Mouse (Mus musculus): Measurements from ENCODE around the gene Cep89. TPM values are rescaled to one million over a fixed set of nuclear protein-coding genes. Genes with fewer than 3 reads are reported as not detected.

Gene Cep89
- polyA plus RNA-seq, 1 experiment from 2014 or later, result 63.3 TPM

DNA sequence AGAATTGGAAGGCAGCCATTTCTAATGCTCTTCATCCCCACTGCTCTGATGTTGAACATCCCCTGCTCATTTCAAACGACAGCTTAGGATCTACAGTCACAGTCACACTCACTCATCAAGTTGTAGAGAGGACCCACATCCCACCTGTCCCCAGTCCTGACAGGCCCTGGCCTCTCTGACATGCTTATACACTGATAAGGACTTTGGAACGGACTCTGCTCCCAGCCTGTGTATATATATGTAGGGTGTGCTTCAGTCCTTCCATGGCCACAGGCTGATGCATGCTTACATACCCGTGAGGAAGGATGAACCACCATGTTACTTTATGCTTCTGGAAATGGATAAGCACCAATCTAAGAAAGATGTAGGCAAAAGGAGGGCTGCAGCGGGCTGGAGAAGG lies 64.1 kb downstream of the Cep89 start:
- no peaks in the 10 kb centered on the region for H3K27me3 ChIP-seq (replicated peaks; ENCODE audit: low read depth, poor library complexity, severe bottlenecking)
- no peaks in the 10 kb centered on the region for H3K36me3 ChIP-seq (replicated peaks)
- H3K4me1 ChIP-seq, result no peaks in the 10 kb centered on the region
- H3K4me3 ChIP-seq, result no peak overlapping the region
- no peaks in the 10 kb centered on the region for H3K9me3 ChIP-seq
- WGBS, result 85% methylated on average over 4 of the region's 4 CpGs
- no peak for DNase-seq (ENCODE audit: low spot score)
- H3K27ac ChIP-seq (replicated peaks), result no peak overlapping the region

DNA sequence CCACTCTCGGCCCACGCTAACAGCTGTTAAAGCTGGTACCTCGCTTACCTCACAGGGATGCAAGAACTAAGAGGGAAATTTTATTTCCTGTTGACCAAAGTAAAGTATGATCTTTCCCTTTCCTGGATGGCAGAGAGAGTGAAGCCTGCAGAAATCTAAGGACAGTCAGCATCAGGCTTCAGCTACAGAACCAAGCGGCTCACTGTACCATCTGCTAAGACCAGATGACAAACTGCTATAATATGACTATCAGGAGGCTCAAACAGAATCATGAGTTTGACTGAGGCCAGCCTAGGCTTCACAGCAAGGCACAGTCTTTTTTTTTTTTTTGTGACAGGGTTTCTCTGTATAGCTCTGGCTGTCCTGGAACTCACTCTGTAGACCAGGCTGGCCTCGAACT lies 68.2 kb downstream of the Cep89 start:
- WGBS, result 94% methylated on average over 5 of the region's 5 CpGs

DNA sequence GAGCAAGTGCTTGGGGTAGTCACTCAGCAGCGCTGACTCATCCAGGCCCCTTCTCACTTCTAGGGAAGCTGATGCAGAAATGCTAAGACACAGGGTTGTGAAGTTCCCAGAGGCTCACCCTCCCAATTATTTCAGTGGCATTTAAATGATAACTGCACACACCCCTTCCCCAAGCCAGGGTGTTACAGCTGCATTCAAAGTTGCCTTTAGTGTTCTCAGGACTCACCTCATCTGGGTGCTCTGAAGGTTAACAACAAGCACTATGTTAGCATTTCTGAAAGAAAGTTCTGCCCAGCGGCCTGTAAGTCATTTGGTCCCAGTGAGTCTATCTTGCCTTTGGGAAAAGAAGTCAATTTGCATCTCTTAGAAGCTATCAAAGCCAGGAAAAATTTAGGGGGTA lies 71.0 kb downstream of the Cep89 start:
- no peak for DNase-seq (ENCODE audit: low spot score)
- Histone ChIP-seq H3K4me3 (no peak overlapping the region), H3K27ac (replicated peaks) (no peak overlapping the region), H3K27me3 (replicated peaks; ENCODE audit: low read depth, poor library complexity, severe bottlenecking) (no peaks in the 10 kb centered on the region), H3K4me1 (no peaks in the 10 kb centered on the region), H3K36me3 (replicated peaks) (no peaks in the 10 kb centered on the region), H3K9me3 (no peaks in the 10 kb centered on the region)
- WGBS, result 73% methylated on average over 2 of the region's 2 CpGs

More for the DNA sequence above, 68.2 kb downstream of the Cep89 start:
- Histone ChIP-seq H3K27ac (replicated peaks) (no peak overlapping the region), H3K36me3 (replicated peaks) (no peaks in the 10 kb centered on the region), H3K9me3 (no peaks in the 10 kb centered on the region), H3K27me3 (replicated peaks; ENCODE audit: low read depth, poor library complexity, severe bottlenecking) (no peaks in the 10 kb centered on the region), H3K4me1 (no peaks in the 10 kb centered on the region), H3K4me3 (no peak overlapping the region)
- DNase-seq (ENCODE audit: low spot score), result no peak

DNA sequence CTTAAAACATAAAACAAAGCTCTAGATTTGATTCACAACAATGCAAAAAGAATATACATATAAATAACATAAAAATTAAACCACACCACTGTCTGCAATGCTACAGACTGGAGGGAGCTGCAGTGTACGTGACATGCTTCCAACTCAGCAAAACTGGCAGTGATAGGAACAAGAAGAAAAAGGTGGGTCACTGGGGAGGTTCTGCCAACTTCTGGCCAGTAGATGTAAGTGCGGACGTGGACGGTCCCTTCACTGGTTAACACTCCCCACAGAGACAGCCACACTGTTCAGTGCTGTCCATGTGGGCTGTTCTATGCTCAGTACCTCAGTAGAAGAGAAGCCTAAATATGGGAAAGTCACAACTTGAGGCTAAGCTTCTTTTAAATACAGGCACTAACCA lies 74.0 kb downstream of the Cep89 start:
- Histone ChIP-seq H3K27me3 (replicated peaks; ENCODE audit: low read depth, poor library complexity, severe bottlenecking) (no peaks in the 10 kb centered on the region), H3K27ac (replicated peaks) (no peak overlapping the region), H3K9me3 (no peaks in the 10 kb centered on the region), H3K4me3 (no peak overlapping the region), H3K4me1 (no peaks in the 10 kb centered on the region), H3K36me3 (replicated peaks) (no peaks in the 10 kb centered on the region)
- no peak for DNase-seq (ENCODE audit: low spot score)
- 46% methylated on average over 4 of the region's 4 CpGs for WGBS

DNA sequence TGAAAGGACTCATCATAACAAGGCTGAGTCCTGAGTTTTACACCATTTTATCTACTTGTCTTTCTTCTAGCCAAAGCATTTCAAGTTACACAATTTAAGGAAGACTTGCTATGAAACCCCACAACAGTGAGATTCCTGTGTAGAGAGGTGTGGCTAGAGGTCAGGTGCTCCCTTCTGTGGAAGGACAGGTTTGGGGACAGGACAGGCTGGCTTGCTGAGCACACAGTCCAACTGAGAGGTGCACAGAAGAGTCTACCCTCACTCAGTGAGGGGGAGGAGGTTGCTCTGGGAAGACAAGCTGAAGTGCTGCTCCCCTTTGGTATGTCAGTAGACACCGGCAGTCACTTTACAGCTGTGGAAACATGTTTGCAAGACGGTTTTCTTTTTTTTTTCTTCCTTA lies 79.6 kb downstream of the Cep89 start:
- H3K36me3 ChIP-seq (replicated peaks), result no peaks in the 10 kb centered on the region
- WGBS, result 75% methylated on average over 2 of the region's 2 CpGs
- DNase-seq (ENCODE audit: low spot score), result no peak
- H3K4me3 ChIP-seq, result no peak overlapping the region
- H3K4me1 ChIP-seq, result no peaks in the 10 kb centered on the region
- H3K27ac ChIP-seq (replicated peaks), result no peak overlapping the region
- H3K9me3 ChIP-seq, result no peaks in the 10 kb centered on the region
- H3K27me3 ChIP-seq (replicated peaks; ENCODE audit: low read depth, poor library complexity, severe bottlenecking), result no peaks in the 10 kb centered on the region

DNA sequence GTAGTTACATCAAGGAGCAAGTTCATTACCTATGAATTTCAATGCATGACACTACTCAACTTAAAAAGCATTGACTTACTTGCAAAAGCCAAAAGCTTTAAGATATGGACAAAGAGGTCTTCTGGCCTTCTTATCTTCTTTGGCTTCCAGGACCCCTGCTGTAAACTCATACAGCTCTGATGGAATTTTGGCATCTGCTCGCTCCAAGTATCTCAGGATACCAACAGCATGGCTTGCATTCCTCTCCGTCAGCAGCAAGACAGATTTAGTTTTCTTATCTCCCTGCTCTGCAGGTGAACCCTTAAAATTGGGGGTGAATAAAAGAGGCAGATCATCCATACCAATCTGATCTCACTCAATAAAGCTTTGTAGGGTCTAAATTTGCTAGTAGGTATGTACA lies 88.3 kb downstream of the Cep89 start:
- Histone ChIP-seq H3K27me3 (replicated peaks; ENCODE audit: low read depth, poor library complexity, severe bottlenecking) (no peaks in the 10 kb centered on the region), H3K36me3 (replicated peaks) (no peaks in the 10 kb centered on the region), H3K27ac (replicated peaks) (no peak overlapping the region), H3K4me1 (no peaks in the 10 kb centered on the region), H3K4me3 (no peak overlapping the region), H3K9me3 (no peaks in the 10 kb centered on the region)
- 86% methylated on average over 2 of the region's 2 CpGs for WGBS
- no peak for DNase-seq (ENCODE audit: low spot score)

DNA sequence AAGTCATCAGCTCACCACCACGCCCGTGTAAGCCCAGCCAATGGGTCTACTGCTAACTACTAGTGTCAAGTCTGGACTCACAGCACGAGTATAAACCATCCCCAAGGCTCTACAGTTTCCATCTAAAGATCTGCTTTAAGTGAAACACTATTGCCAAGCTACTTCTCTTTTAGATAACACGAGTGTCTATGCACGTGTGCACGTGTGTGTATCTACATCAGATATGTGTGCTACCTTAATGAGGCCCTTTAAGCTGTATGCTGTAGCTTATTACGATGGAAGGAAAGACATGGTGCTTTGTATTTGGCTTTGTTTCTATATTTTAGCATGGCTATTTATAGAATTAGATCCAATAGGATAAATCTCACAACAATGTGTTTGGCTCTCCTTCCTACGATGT lies 89.7 kb downstream of the Cep89 start:
- no peaks in the 10 kb centered on the region for H3K36me3 ChIP-seq (replicated peaks)
- no peaks in the 10 kb centered on the region for H3K4me1 ChIP-seq
- no peak overlapping the region for H3K27ac ChIP-seq (replicated peaks)
- no peak for DNase-seq (ENCODE audit: low spot score)
- H3K4me3 ChIP-seq, result no peak overlapping the region
- H3K9me3 ChIP-seq, result no peaks in the 10 kb centered on the region
- WGBS, result 88% methylated on average over 8 of the region's 8 CpGs
- H3K27me3 ChIP-seq (replicated peaks; ENCODE audit: low read depth, poor library complexity, severe bottlenecking), result no peaks in the 10 kb centered on the region

Other genes starting within 250 kb of the Cep89 start
- 0.53 and 0.69 TPM in 2 replicates for gene Slc7a10, start 210.7 kb upstream of the Cep89 start, polyA plus RNA-seq (2016; fragmentation: Nextera tagmentation; extraction: Ambion mirVana)
- gene Lrp3, start 181.5 kb upstream of the Cep89 start, polyA plus RNA-seq (2016; fragmentation: Nextera tagmentation; extraction: Ambion mirVana), result 10.5 and 10.6 TPM in 2 replicates
- gene Gpatch1, start 78.6 kb upstream of the Cep89 start, polyA plus RNA-seq (2016; fragmentation: Nextera tagmentation; extraction: Ambion mirVana), result 17.9 and 18.7 TPM in 2 replicates
- gene Rhpn2, start 62.9 kb upstream of the Cep89 start, polyA plus RNA-seq (2016; fragmentation: Nextera tagmentation; extraction: Ambion mirVana), result 5.2 and 5.5 TPM in 2 replicates
- 17.6 and 20.5 TPM in 2 replicates for gene Faap24, start 199 bp upstream of the Cep89 start, polyA plus RNA-seq (2016; fragmentation: Nextera tagmentation; extraction: Ambion mirVana)
- gene Slc7a9, start 51.8 kb downstream of the Cep89 start, polyA plus RNA-seq (2016; fragmentation: Nextera tagmentation; extraction: Ambion mirVana), result 0.17 and 0.29 TPM in 2 replicates
- gene Tdrd12, start 140.7 kb downstream of the Cep89 start, polyA plus RNA-seq (2016; fragmentation: Nextera tagmentation; extraction: Ambion mirVana), result 0.58 and 0.71 TPM in 2 replicates
- gene Nudt19, start 159.3 kb downstream of the Cep89 start, polyA plus RNA-seq (2016; fragmentation: Nextera tagmentation; extraction: Ambion mirVana), result 42.0 and 42.2 TPM in 2 replicates
- gene Rgs9bp, start 188.5 kb downstream of the Cep89 start, polyA plus RNA-seq (2016; fragmentation: Nextera tagmentation; extraction: Ambion mirVana), result 0.24 and 0.28 TPM in 2 replicates
- 44.1 TPM in 2 replicates for gene Ankrd27, start 189.2 kb downstream of the Cep89 start, polyA plus RNA-seq (2016; fragmentation: Nextera tagmentation; extraction: Ambion mirVana)